Mouse (Mus musculus) stomach, postnatal 0 days (tissue): ENCODE measurements around the gene Gen1. TPM values are rescaled to one million over a fixed set of nuclear protein-coding genes. Genes with fewer than 3 reads are reported as not detected.

ENCODE experiments used
- ATAC-seq: fragments of 200-750 bp; cut with Nextera tagmentation; 2 replicates; pipeline ENCODE4 v1.8.0; 2017; ENCODE audit not compliant: low FRiP score, low TSS enrichment
- DNase-seq: peaks from one replicate; pipeline ENCODE4 v3.0.0-alpha.2; 2016; ENCODE audit warnings: low spot score
- H3K27ac ChIP-seq: fragments of 300-500 bp; sonication (generic); replicated peaks from 2 replicates; pipeline ENCODE4 v1.5.1; 2014; ENCODE audit warnings: mild to moderate bottlenecking, control low read depth
- H3K27me3 ChIP-seq: fragments of 300-500 bp; sonication (generic); 2 replicates; pipeline ENCODE4 v1.6.1; 2014; ENCODE audit warnings: low read length; ENCODE audit not compliant: control insufficient read depth, insufficient read depth
- H3K36me3 ChIP-seq: fragments of 300-500 bp; sonication (generic); 2 replicates; pipeline ENCODE4 v1.6.1; 2014; ENCODE audit warnings: low read length, mixed read lengths; ENCODE audit not compliant: control insufficient read depth, insufficient read depth
- H3K4me1 ChIP-seq: fragments of 300-500 bp; sonication (generic); replicated peaks from 2 replicates; pipeline ENCODE4 v1.6.1; 2014; ENCODE audit warnings: antibody characterized with exemption; ENCODE audit not compliant: control insufficient read depth, insufficient read depth
- H3K4me2 ChIP-seq: fragments of 300-500 bp; sonication (generic); replicated peaks from 2 replicates; pipeline ENCODE4 v1.6.1; 2014; ENCODE audit warnings: low read depth, mild to moderate bottlenecking, control low read depth, moderate library complexity
- H3K4me3 ChIP-seq: fragments of 300-500 bp; sonication (generic); 2 replicates; pipeline ENCODE4 v1.5.1; 2014; ENCODE audit warnings: low read depth, low read length, control low read depth
- H3K9ac ChIP-seq: fragments of 300-500 bp; sonication (generic); 2 replicates; pipeline ENCODE4 v1.6.1; 2014; ENCODE audit warnings: mild to moderate bottlenecking, low read length, control low read depth, mixed read lengths
- H3K9me3 ChIP-seq: fragments of 300-500 bp; sonication (generic); 2 replicates; pipeline ENCODE4 v1.6.1; 2016; ENCODE audit warnings: low read length; ENCODE audit not compliant: control insufficient read depth
- CTCF ChIP-seq: IDR thresholded peaks from 2 replicates; pipeline ENCODE4 v1.5.1; 2016; ENCODE audit warnings: antibody characterized with exemption, low read depth, mild to moderate bottlenecking, moderate library complexity
- EP300 ChIP-seq: optimal IDR thresholded peaks from 2 replicates; pipeline ENCODE3; 2016; ENCODE audit warnings: antibody characterized with exemption
- WGBS: fragments of 180-500 bp; shearing (Covaris S2); extraction: QIAGEN DNeasy Blood & Tissue Kit; methylation state at CpG from one replicate; pipeline ENCODE4 v1.1.7; 2014; 5-methylcytosine and 5-hydroxymethylcytosine counted together
- polyA plus RNA-seq: library from polyadenylated mRNA; unstranded; fragments of >200 nt; fragmentation: Nextera tagmentation; extraction: Ambion mirVana; gene quantifications from 2 replicates; pipeline ENCODE4 v1.2.1, GENCODE M21; 2015

Gen1 gene
- polyA plus RNA-seq, 1 experiment from 2014 or later: 1.6 TPM

- no peak overlapping the region for H3K27ac ChIP-seq
- no peak overlapping the region for H3K4me2 ChIP-seq
- no peak overlapping the region for H3K9ac ChIP-seq
- H3K4me1 ChIP-seq: no peaks in the 10 kb centered on the region
- H3K9me3 ChIP-seq: no peaks in the 10 kb centered on the region
- no peaks in the 10 kb centered on the region for H3K27me3 ChIP-seq
- no peak for DNase-seq
- TF ChIP-seq CTCF (peak; percentile 31), EP300 (no peak)
- no peak for ATAC-seq
- no peak overlapping the region for H3K4me3 ChIP-seq
- H3K36me3 ChIP-seq: peaks cover 24% of the 10 kb centered on the region
- 97% methylated on average over 2 of the region's 2 CpGs for WGBS
These were observed 20.8 kb upstream of the Gen1 start for GRCm38 (mm10) chr12:11286382-11286781.

DNA sequence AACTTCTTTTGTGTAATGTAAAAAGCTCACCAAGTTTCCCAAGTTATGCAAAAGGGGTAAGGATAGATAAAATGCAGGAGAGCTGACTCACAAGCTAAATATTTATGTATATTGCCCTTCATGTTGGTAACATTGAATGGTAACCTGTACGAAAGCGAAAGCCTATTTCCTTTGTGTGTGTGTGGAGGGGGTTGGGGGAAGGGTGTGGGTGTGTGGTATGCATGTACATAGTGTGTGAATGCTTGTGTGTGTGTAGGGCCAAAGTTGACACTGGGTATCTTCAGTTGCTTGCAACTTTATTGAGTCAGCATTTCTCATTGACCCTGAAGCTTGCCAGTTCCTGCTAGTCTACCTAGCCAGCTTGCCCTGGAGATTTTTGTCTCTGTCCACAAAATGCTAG, 16.0 kb upstream of the Gen1 start:
- ATAC-seq: peak; percentile 97

GRCm38 (mm10) chr12:11279886-11280285, 14.3 kb upstream of the Gen1 start:
- no peak overlapping the region for H3K4me3 ChIP-seq
- no peaks in the 10 kb centered on the region for H3K9me3 ChIP-seq
- peaks cover 14% of the 10 kb centered on the region for H3K36me3 ChIP-seq
- no peak overlapping the region for H3K9ac ChIP-seq
- no peaks in the 10 kb centered on the region for H3K27me3 ChIP-seq
- no peak for TF ChIP-seq CTCF
- no peak for TF ChIP-seq EP300
- no peak overlapping the region for H3K27ac ChIP-seq
- no peak overlapping the region for H3K4me2 ChIP-seq
- ATAC-seq: no peak
- 90% methylated on average over 3 of the region's 3 CpGs for WGBS
- DNase-seq: no peak
- H3K4me1 ChIP-seq: no peaks in the 10 kb centered on the region

More for the DNA sequence above, 16.0 kb upstream of the Gen1 start:
- Histone ChIP-seq H3K4me2 (no peak overlapping the region), H3K9ac (no peak overlapping the region), H3K27me3 (no peaks in the 10 kb centered on the region), H3K4me1 (no peaks in the 10 kb centered on the region), H3K36me3 (peaks cover 19% of the 10 kb centered on the region), H3K9me3 (no peaks in the 10 kb centered on the region), H3K4me3 (no peak overlapping the region), H3K27ac (no peak overlapping the region)
- WGBS: 85% methylated on average over 2 of the region's 2 CpGs
- DNase-seq: peak; percentile 56
- TF ChIP-seq CTCF (no peak), EP300 (no peak)

- H3K27ac ChIP-seq: no peak overlapping the region
- no peak for ATAC-seq
- no peak for TF ChIP-seq EP300
- no peak for TF ChIP-seq CTCF
- H3K4me1 ChIP-seq: no peaks in the 10 kb centered on the region
- no peaks in the 10 kb centered on the region for H3K9me3 ChIP-seq
- DNase-seq: no peak
- H3K36me3 ChIP-seq: peaks cover 8% of the 10 kb centered on the region
- H3K27me3 ChIP-seq: no peaks in the 10 kb centered on the region
- 88% methylated on average over 6 of the region's 6 CpGs for WGBS
- no peak overlapping the region for H3K9ac ChIP-seq
- no peak overlapping the region for H3K4me3 ChIP-seq
- no peak overlapping the region for H3K4me2 ChIP-seq
These were observed 11.6 kb upstream of the Gen1 start for GRCm38 (mm10) chr12:11277207-11277606.

- no peak overlapping the region for H3K27ac ChIP-seq
These were observed 11.0 kb upstream of the Gen1 start for GRCm38 (mm10) chr12:11276632-11277031.

DNA sequence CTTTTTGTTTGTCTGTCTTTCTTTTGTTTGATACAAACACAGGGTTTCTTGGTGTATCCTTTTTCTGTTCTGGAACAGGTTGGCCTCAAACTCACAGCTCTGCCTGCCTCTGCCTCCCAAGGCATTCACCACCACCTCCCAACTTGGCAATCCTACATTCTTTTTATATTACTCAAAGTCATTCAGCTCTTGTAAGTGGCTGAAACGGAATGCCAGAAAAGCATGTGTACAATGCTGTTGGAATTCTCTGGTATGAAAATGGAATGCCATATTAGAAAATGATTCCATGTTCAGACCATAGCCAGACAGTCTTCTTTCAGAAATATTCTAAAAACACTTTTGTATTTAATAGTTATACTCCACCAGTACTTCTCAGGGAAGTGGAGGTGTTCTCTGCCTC, 7.6 kb upstream of the Gen1 start:
- Histone ChIP-seq H3K27ac (no peak overlapping the region), H3K36me3 (peaks cover 3% of the 10 kb centered on the region; the same call in 1 of the 2 replicates), H3K9me3 (no peaks in the 10 kb centered on the region), H3K9ac (no peak overlapping the region), H3K4me3 (no peak overlapping the region), H3K4me2 (no peak overlapping the region), H3K27me3 (no peaks in the 10 kb centered on the region), H3K4me1 (no peaks in the 10 kb centered on the region)
- ATAC-seq: no peak
- WGBS: 48% methylated on average over 1 of the region's 1 CpGs
- TF ChIP-seq EP300 (no peak), CTCF (no peak)
- no peak for DNase-seq

More at GRCm38 (mm10) chr12:11276632-11277031, 11.0 kb upstream of the Gen1 start:
- Histone ChIP-seq H3K36me3 (peaks cover 8% of the 10 kb centered on the region), H3K9ac (no peak overlapping the region), H3K4me1 (no peaks in the 10 kb centered on the region), H3K4me2 (no peak overlapping the region), H3K4me3 (no peak overlapping the region), H3K27me3 (no peaks in the 10 kb centered on the region), H3K9me3 (no peaks in the 10 kb centered on the region)
- WGBS: 93% methylated on average over 2 of the region's 2 CpGs
- DNase-seq (no peak), ATAC-seq (no peak)
- TF ChIP-seq EP300 (no peak), CTCF (no peak)
